Mouse (Mus musculus) hindbrain, embryonic 10.5 days (tissue): ENCODE measurements around the gene Amn. TPM values are rescaled to one million over a fixed set of nuclear protein-coding genes. Genes with fewer than 3 reads are reported as not detected.

Source experiments
- DNase-seq: peaks from one replicate; pipeline ENCODE4 v3.0.0-alpha.2; 2017; ENCODE audit warnings: low spot score
- H3K27ac ChIP-seq: fragments of 300-500 bp; sonication (generic); 2 replicates; pipeline ENCODE4 v1.5.1; 2016; ENCODE audit warnings: mild to moderate bottlenecking, moderate library complexity
- H3K27me3 ChIP-seq: fragments of 300-500 bp; sonication (generic); 2 replicates; pipeline ENCODE4 v1.6.1; 2016; ENCODE audit warnings: mild to moderate bottlenecking; ENCODE audit not compliant: poor library complexity, insufficient read depth, severe bottlenecking
- H3K36me3 ChIP-seq: fragments of 300-500 bp; sonication (generic); 2 replicates; pipeline ENCODE4 v1.6.1; 2016; ENCODE audit warnings: mild to moderate bottlenecking, moderate library complexity
- H3K4me1 ChIP-seq: fragments of 300-500 bp; sonication (generic); replicated peaks from 2 replicates; pipeline ENCODE4 v1.6.1; 2016; ENCODE audit warnings: mild to moderate bottlenecking
- H3K4me3 ChIP-seq: fragments of 300-500 bp; sonication (generic); 2 replicates; pipeline ENCODE4 v1.5.1; 2016; ENCODE audit warnings: mild to moderate bottlenecking, moderate library complexity
- H3K9me3 ChIP-seq: fragments of 300-500 bp; sonication (generic); 2 replicates; pipeline ENCODE4 v1.6.1; 2016; ENCODE audit warnings: mild to moderate bottlenecking, moderate library complexity
- WGBS: fragments of 180-500 bp; shearing (Covaris S2); methylation state at CpG from one replicate; pipeline ENCODE4 v1.1.7; 2016; 5-methylcytosine and 5-hydroxymethylcytosine counted together
- polyA plus RNA-seq: library from polyadenylated mRNA; unstranded; fragments of >200 nt; fragmentation: Nextera tagmentation; extraction: Ambion mirVana; gene quantifications from 2 replicates; pipeline ENCODE4 v1.2.1, GENCODE M21; 2016

Amn gene
- polyA plus RNA-seq, 1 experiment from 2014 or later: 0.30 TPM

GRCm38 (mm10) chr12:111242346-111242745 is 28.5 kb upstream of the Amn start:
- peaks cover 99% of the 10 kb centered on the region for H3K36me3 ChIP-seq

GRCm38 (mm10) chr12:111243733-111244132 is 27.2 kb upstream of the Amn start:
- no peak overlapping the region for H3K27ac ChIP-seq
- H3K4me1 ChIP-seq: 0 out of 2 replicates have a peak, but pooled peaks cover 5% of the 10 kb centered on the region
- no peaks in the 10 kb centered on the region for H3K9me3 ChIP-seq
- no peak overlapping the region for H3K4me3 ChIP-seq
- H3K27me3 ChIP-seq: no peaks in the 10 kb centered on the region
- 92% methylated on average over 12 of the region's 12 CpGs for WGBS
- peaks cover 98% of the 10 kb centered on the region for H3K36me3 ChIP-seq
- DNase-seq: no peak

More at GRCm38 (mm10) chr12:111242346-111242745, 28.5 kb upstream of the Amn start:
- Histone ChIP-seq H3K27me3 (no peaks in the 10 kb centered on the region), H3K4me3 (no peak overlapping the region), H3K9me3 (no peaks in the 10 kb centered on the region), H3K27ac (no peak overlapping the region), H3K4me1 (peaks cover 7% of the 10 kb centered on the region; the same call in 1 of the 2 replicates)
- 93% methylated on average over 5 of the region's 5 CpGs for WGBS
- no peak for DNase-seq

- Histone ChIP-seq H3K36me3 (peaks cover 96% of the 10 kb centered on the region), H3K27ac (no peak overlapping the region), H3K9me3 (no peaks in the 10 kb centered on the region), H3K4me3 (no peak overlapping the region), H3K27me3 (no peaks in the 10 kb centered on the region), H3K4me1 (0 out of 2 replicates have a peak, but pooled peaks cover 5% of the 10 kb centered on the region)
- no peak for DNase-seq
- WGBS: 86% methylated on average over 6 of the region's 6 CpGs
These were observed 25.8 kb upstream of the Amn start for GRCm38 (mm10) chr12:111245070-111245469.

- no peak for DNase-seq
- Histone ChIP-seq H3K4me1 (0 out of 2 replicates have a peak, but pooled peaks cover 5% of the 10 kb centered on the region), H3K4me3 (no peak overlapping the region), H3K9me3 (no peaks in the 10 kb centered on the region), H3K27me3 (no peaks in the 10 kb centered on the region), H3K27ac (no peak overlapping the region), H3K36me3 (peaks cover 89% of the 10 kb centered on the region)
- 93% methylated on average over 9 of the region's 9 CpGs for WGBS
These were observed 24.0 kb upstream of the Amn start for GRCm38 (mm10) chr12:111246808-111247464.

GRCm38 (mm10) chr12:111249095-111249494 is 21.8 kb upstream of the Amn start:
- Histone ChIP-seq H3K27me3 (no peaks in the 10 kb centered on the region), H3K36me3 (peaks cover 86% of the 10 kb centered on the region), H3K27ac (no peak overlapping the region), H3K4me3 (no peak overlapping the region), H3K9me3 (no peaks in the 10 kb centered on the region), H3K4me1 (0 out of 2 replicates have a peak, but pooled peaks cover 5% of the 10 kb centered on the region)
- no peak for DNase-seq
- 62% methylated on average over 3 of the region's 3 CpGs for WGBS

GRCm38 (mm10) chr12:111250116-111250515 is 20.8 kb upstream of the Amn start:
- DNase-seq: no peak
- H3K4me1 ChIP-seq: 0 out of 2 replicates have a peak, but pooled peaks cover 5% of the 10 kb centered on the region
- 88% methylated on average over 8 of the region's 8 CpGs for WGBS
- peaks cover 84% of the 10 kb centered on the region for H3K36me3 ChIP-seq
- no peaks in the 10 kb centered on the region for H3K27me3 ChIP-seq
- no peaks in the 10 kb centered on the region for H3K9me3 ChIP-seq
- no peak overlapping the region for H3K27ac ChIP-seq
- H3K4me3 ChIP-seq: no peak overlapping the region

GRCm38 (mm10) chr12:111251227-111251626 is 19.7 kb upstream of the Amn start:
- DNase-seq: no peak
- no peaks in the 10 kb centered on the region for H3K9me3 ChIP-seq
- 0 out of 2 replicates have a peak, but pooled peaks cover 5% of the 10 kb centered on the region for H3K4me1 ChIP-seq
- 79% methylated on average over 9 of the region's 9 CpGs for WGBS
- H3K4me3 ChIP-seq: no peak overlapping the region
- H3K36me3 ChIP-seq: peaks cover 84% of the 10 kb centered on the region
- no peak overlapping the region for H3K27ac ChIP-seq
- H3K27me3 ChIP-seq: no peaks in the 10 kb centered on the region

- Histone ChIP-seq H3K9me3 (no peaks in the 10 kb centered on the region), H3K27ac (no peak overlapping the region), H3K27me3 (peaks cover 2% of the 10 kb centered on the region; the same call in 1 of the 2 replicates), H3K4me3 (no peak overlapping the region), H3K36me3 (peaks cover 77% of the 10 kb centered on the region), H3K4me1 (peaks cover 25% of the 10 kb centered on the region)
- WGBS: 96% methylated on average over 16 of the region's 16 CpGs
- no peak for DNase-seq
These were observed 7.2 kb upstream of the Amn start for GRCm38 (mm10) chr12:111263650-111264049.

GRCm38 (mm10) chr12:111265212-111265611 is 5.7 kb upstream of the Amn start:
- Histone ChIP-seq H3K4me1 (peaks cover 29% of the 10 kb centered on the region), H3K9me3 (no peaks in the 10 kb centered on the region), H3K36me3 (peaks cover 62% of the 10 kb centered on the region), H3K4me3 (no peak overlapping the region), H3K27ac (0 out of 2 replicates have a peak overlapping the region, but pooled peaks have one; percentile 12), H3K27me3 (peaks cover 17% of the 10 kb centered on the region)
- no peak for DNase-seq
- WGBS: 61% methylated on average over 5 of the region's 5 CpGs

- 90% methylated on average over 12 of the region's 12 CpGs for WGBS
- Histone ChIP-seq H3K4me3 (no peak overlapping the region), H3K36me3 (peaks cover 48% of the 10 kb centered on the region), H3K4me1 (peaks cover 43% of the 10 kb centered on the region), H3K27ac (no peak overlapping the region), H3K9me3 (no peaks in the 10 kb centered on the region), H3K27me3 (peaks cover 31% of the 10 kb centered on the region)
- DNase-seq: no peak
These were observed 4.3 kb upstream of the Amn start for GRCm38 (mm10) chr12:111266592-111266991.

- H3K27me3 ChIP-seq: peaks cover 43% of the 10 kb centered on the region
- no peaks in the 10 kb centered on the region for H3K9me3 ChIP-seq
- no peak overlapping the region for H3K4me3 ChIP-seq
- peaks cover 38% of the 10 kb centered on the region for H3K36me3 ChIP-seq
- no peak for DNase-seq
- H3K27ac ChIP-seq: peak overlapping the region; percentile 50; the same call in 1 of the 2 replicates
- 69% methylated on average over 4 of the region's 4 CpGs for WGBS
- peaks cover 48% of the 10 kb centered on the region for H3K4me1 ChIP-seq
These were observed 3.1 kb upstream of the Amn start for GRCm38 (mm10) chr12:111267673-111268325.

GRCm38 (mm10) chr12:111271406-111271805 is 511 bp downstream of the Amn start:
- DNase-seq: no peak
- H3K27ac ChIP-seq: no peak overlapping the region
- H3K36me3 ChIP-seq: 0 out of 2 replicates have a peak, but pooled peaks cover 3% of the 10 kb centered on the region
- peaks cover 66% of the 10 kb centered on the region for H3K4me1 ChIP-seq
- no peaks in the 10 kb centered on the region for H3K9me3 ChIP-seq
- peaks cover 79% of the 10 kb centered on the region for H3K27me3 ChIP-seq
- peak overlapping the region; percentile 29 for H3K4me3 ChIP-seq
- 8% methylated on average over 28 of the region's 28 CpGs for WGBS

GRCm38 (mm10) chr12:111271966-111272365 is 1.1 kb downstream of the Amn start:
- WGBS: 18% methylated on average over 8 of the region's 8 CpGs
- no peak overlapping the region for H3K27ac ChIP-seq
- H3K9me3 ChIP-seq: no peaks in the 10 kb centered on the region
- 0 out of 2 replicates have a peak, but pooled peaks cover 3% of the 10 kb centered on the region for H3K36me3 ChIP-seq
- H3K4me3 ChIP-seq: 0 out of 2 replicates have a peak overlapping the region, but pooled peaks have one; percentile 29
- H3K4me1 ChIP-seq: peaks cover 65% of the 10 kb centered on the region
- peaks cover 85% of the 10 kb centered on the region for H3K27me3 ChIP-seq
- no peak for DNase-seq
